Mouse (Mus musculus) forebrain, embryonic 11.5 days (tissue): ENCODE measurements around the gene Mrpl23. TPM values are rescaled to one million over a fixed set of nuclear protein-coding genes. Genes with fewer than 3 reads are reported as not detected.

Experiments used
- ATAC-seq: fragments of 200-750 bp; cut with Nextera tagmentation; replicated peaks from 2 replicates; pipeline ENCODE4 v1.8.0; 2017; ENCODE audit warnings: moderate TSS enrichment; ENCODE audit not compliant: low FRiP score
- DNase-seq: peaks from one replicate; pipeline ENCODE4 v3.0.0-alpha.2; 2017; ENCODE audit warnings: low spot score
- H3K27ac ChIP-seq: fragments of 300-500 bp; sonication (generic); 2 replicates; pipeline ENCODE4 v1.5.1; 2014; ENCODE audit warnings: low read depth, low read length
- H3K27me3 ChIP-seq: fragments of 300-500 bp; sonication (generic); 2 replicates; pipeline ENCODE4 v1.6.1; 2014; ENCODE audit warnings: mild to moderate bottlenecking, low read length, mixed read lengths; ENCODE audit not compliant: control insufficient read depth, insufficient read depth
- H3K36me3 ChIP-seq: fragments of 300-500 bp; sonication (generic); 2 replicates; pipeline ENCODE4 v1.6.1; 2014; ENCODE audit warnings: mild to moderate bottlenecking, low read length, moderate library complexity, mixed read lengths; ENCODE audit not compliant: control insufficient read depth, insufficient read depth
- H3K4me1 ChIP-seq: fragments of 300-500 bp; sonication (generic); replicated peaks from 2 replicates; pipeline ENCODE4 v1.6.1; 2014; ENCODE audit warnings: low read length, mixed read lengths; ENCODE audit not compliant: control insufficient read depth, insufficient read depth
- H3K4me2 ChIP-seq: fragments of 300-500 bp; sonication (generic); 2 replicates; pipeline ENCODE4 v1.6.1; 2014; ENCODE audit warnings: low read depth, mild to moderate bottlenecking, low read length, moderate library complexity, mixed read lengths; ENCODE audit not compliant: severe bottlenecking
- H3K4me3 ChIP-seq: fragments of 300-500 bp; sonication (generic); 2 replicates; pipeline ENCODE4 v1.5.1; 2014; ENCODE audit warnings: low read depth, low read length
- H3K9ac ChIP-seq: fragments of 300-500 bp; sonication (generic); 2 replicates; pipeline ENCODE4 v1.6.1; 2014; ENCODE audit warnings: low read length
- H3K9me3 ChIP-seq: fragments of 300-500 bp; sonication (generic); 2 replicates; pipeline ENCODE4 v1.6.1; 2016; ENCODE audit warnings: low read length, mixed read lengths; ENCODE audit not compliant: control insufficient read depth
- WGBS: fragments of 180-500 bp; shearing (Covaris S2); extraction: QIAGEN DNeasy Blood & Tissue Kit; methylation state at CpG from one replicate; pipeline ENCODE4 v1.1.7; 2014; 5-methylcytosine and 5-hydroxymethylcytosine counted together
- microRNA counts: library from miRNA; unstranded; fragments of <30 nt; microRNA quantifications from one replicate; lab custom pipeline; 2015
- microRNA-seq: library from miRNA; unstranded; fragments of <30 nt; microRNA quantifications from one replicate; pipeline ENCODE4, GENCODE M21; 2016; ENCODE audit not compliant: insufficient number of aligned reads
- polyA plus RNA-seq: library from polyadenylated mRNA; unstranded; fragments of >200 nt; fragmentation: Nextera tagmentation; extraction: Ambion mirVana; gene quantifications from 2 replicates; pipeline ENCODE4 v1.2.1, GENCODE M21; 2014

Gene Mrpl23
- polyA plus RNA-seq, 1 experiment from 2014 or later: 18.7 TPM

- Histone ChIP-seq H3K4me2 (no peak overlapping the region), H3K36me3 (no peaks in the 10 kb centered on the region), H3K4me3 (no peak overlapping the region), H3K27me3 (no peaks in the 10 kb centered on the region), H3K4me1 (no peaks in the 10 kb centered on the region), H3K27ac (no peak overlapping the region), H3K9ac (no peak overlapping the region), H3K9me3 (no peaks in the 10 kb centered on the region)
- DNase-seq (no peak), ATAC-seq (no peak)
- 79% methylated on average over 9 of the region's 9 CpGs for WGBS
Measured at GRCm38 (mm10) chr7:142588282-142588941, 55.9 kb downstream of the Mrpl23 start.

MicroRNA genes within 50 kb of the gene (microRNA counts, 519-probe panel; counts per million panel counts)
- microRNA mmu-miR-675-3p (lab: Ali Mortazavi, UCI): 31.2 counts per million
- 31.2 counts per million for microRNA mmu-miR-675-5p (lab: Ali Mortazavi, UCI)

Small RNAs within 50 kb of the gene (microRNA-seq; reads per million reads assigned to microRNA genes)
- 32.0 reads per million, percentile 21 among the genes with 10 or more reads in this experiment for gene Mir675

Other genes starting within 250 kb of the Mrpl23 start
- gene Krtap5-1, start 235.6 kb upstream of the Mrpl23 start, polyA plus RNA-seq: not detected in 2 replicates
- not detected in 2 replicates for gene Krtap5-4, start 229.1 kb upstream of the Mrpl23 start, polyA plus RNA-seq
- gene Ifitm10, start 158.9 kb upstream of the Mrpl23 start, polyA plus RNA-seq: 0.24 and 0.32 TPM in 2 replicates
- gene Gm49369, start 150.0 kb upstream of the Mrpl23 start, polyA plus RNA-seq: not detected in 2 replicates
- gene Ctsd, start 144.6 kb upstream of the Mrpl23 start, polyA plus RNA-seq: 129 and 147 TPM in 2 replicates
- gene Syt8, start 97.8 kb upstream of the Mrpl23 start, polyA plus RNA-seq: not detected in 2 replicates
- gene Tnni2, start 90.9 kb upstream of the Mrpl23 start, polyA plus RNA-seq: 1.3 TPM in 1 of 2 replicates, not detected in the other
- gene Lsp1, start 71.9 kb upstream of the Mrpl23 start, polyA plus RNA-seq: 8.7 and 9.8 TPM in 2 replicates
- 1.00 and 1.0 TPM in 2 replicates for gene Tnnt3, start 33.9 kb upstream of the Mrpl23 start, polyA plus RNA-seq
- 121 and 141 TPM in 2 replicates for gene Igf2, start 134.1 kb downstream of the Mrpl23 start, polyA plus RNA-seq
- not detected in 2 replicates for gene Gm49394, start 137.3 kb downstream of the Mrpl23 start, polyA plus RNA-seq
- gene Ins2, start 210.7 kb downstream of the Mrpl23 start, polyA plus RNA-seq: not detected in 2 replicates